Mouse (Mus musculus) erythroblast, embryonic 14.5 days (primary cell): ENCODE measurements around the gene Gm16451.
"Not testable (repeated sequence)": the region's sequence is repeated elsewhere in the genome, so short reads cannot be mapped to it uniquely, and the experiment has no call there.

Experiments
- GATA1 ChIP-seq: IDR thresholded peaks from 2 replicates; pipeline ENCODE4 v1.6.1; 2012; ENCODE audit warnings: low read length, inconsistent platforms, mixed read lengths
- TAL1 ChIP-seq: IDR thresholded peaks from 3 replicates; pipeline ENCODE4 v1.6.1; 2012; ENCODE audit warnings: low read length, inconsistent platforms, mixed read lengths

DNA sequence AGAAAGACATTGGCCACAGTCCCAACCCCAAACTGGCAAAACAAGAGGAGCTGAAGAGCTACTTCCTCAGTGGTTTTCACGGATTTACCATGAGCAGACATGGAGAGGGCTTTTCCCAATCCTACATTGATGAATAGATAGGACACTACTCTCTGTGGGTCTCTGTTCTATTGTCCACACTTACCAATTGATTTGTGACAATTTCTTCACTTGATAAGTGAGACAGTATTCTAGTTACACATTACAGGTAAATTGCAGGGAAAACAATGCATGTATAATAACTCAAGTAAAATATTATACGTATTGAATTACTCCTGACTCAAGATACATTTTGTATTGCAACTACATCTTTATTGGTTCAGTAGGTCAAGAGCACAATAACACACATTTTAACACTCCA is at the start of gene Gm16451:
- TF ChIP-seq GATA1, TAL1: not testable (repeated sequence)
